Mouse (Mus musculus) kidney, postnatal 0 days (tissue): ENCODE results near the gene Atp4b. TPM values are rescaled to one million over a fixed set of nuclear protein-coding genes. Genes with fewer than 3 reads are reported as not detected.

ENCODE experiments used
- ATAC-seq: fragments of 200-750 bp; cut with Nextera tagmentation; replicated peaks from 2 replicates; pipeline ENCODE4 v1.8.0; 2017; ENCODE audit warnings: low read depth, moderate number of reproducible peaks, moderate TSS enrichment, moderate library complexity; ENCODE audit not compliant: low FRiP score
- DNase-seq: peaks from one replicate; pipeline ENCODE4 v3.0.0-alpha.2; 2016; ENCODE audit warnings: low spot score
- H3K27ac ChIP-seq: fragments of 300-500 bp; sonication (generic); 2 replicates; pipeline ENCODE4 v1.5.1; 2014; ENCODE audit warnings: mild to moderate bottlenecking
- H3K27me3 ChIP-seq: fragments of 300-500 bp; sonication (generic); 2 replicates; pipeline ENCODE4 v1.6.1; 2014; ENCODE audit warnings: low read length, mixed read lengths; ENCODE audit not compliant: insufficient read depth
- H3K36me3 ChIP-seq: fragments of 300-500 bp; sonication (generic); 2 replicates; pipeline ENCODE4 v1.6.1; 2014; ENCODE audit warnings: low read length, mixed read lengths; ENCODE audit not compliant: insufficient read depth
- H3K4me1 ChIP-seq: fragments of 300-500 bp; sonication (generic); replicated peaks from 2 replicates; pipeline ENCODE4 v1.6.1; 2014; ENCODE audit warnings: antibody characterized with exemption, low read length, mixed read lengths; ENCODE audit not compliant: insufficient read depth
- H3K4me2 ChIP-seq: fragments of 300-500 bp; sonication (generic); 2 replicates; pipeline ENCODE4 v1.6.1; 2014; ENCODE audit warnings: mild to moderate bottlenecking, low read length, moderate library complexity, mixed read lengths
- H3K4me3 ChIP-seq: fragments of 300-500 bp; sonication (generic); replicated peaks from 2 replicates; pipeline ENCODE4 v1.5.1; 2014; ENCODE audit warnings: low read depth, low read length
- H3K9ac ChIP-seq: fragments of 300-500 bp; sonication (generic); 2 replicates; pipeline ENCODE4 v1.6.1; 2014; ENCODE audit warnings: low read depth, low read length
- H3K9me3 ChIP-seq: fragments of 300-500 bp; sonication (generic); replicated peaks from 2 replicates; pipeline ENCODE4 v1.6.1; 2016; ENCODE audit warnings: low read length, inconsistent platforms, mixed read lengths
- CTCF ChIP-seq: IDR thresholded peaks from 2 replicates; pipeline ENCODE4 v1.5.1; 2016; ENCODE audit warnings: antibody characterized with exemption, low read depth, mild to moderate bottlenecking, moderate library complexity
- WGBS: fragments of 180-500 bp; shearing (Covaris S2); extraction: QIAGEN DNeasy Blood & Tissue Kit; methylation state at CpG from one replicate; pipeline ENCODE4 v1.1.7; 2014; 5-methylcytosine and 5-hydroxymethylcytosine counted together
- polyA plus RNA-seq: library from polyadenylated mRNA; unstranded; fragments of >200 nt; fragmentation: Nextera tagmentation; extraction: Ambion mirVana; gene quantifications from 2 replicates; pipeline ENCODE4 v1.2.1, GENCODE M21; 2015

Gene Atp4b
- polyA plus RNA-seq, 1 experiment from 2014 or later: 0.08 TPM

- Histone ChIP-seq H3K4me2 (no peak overlapping the region), H3K27me3 (no peaks in the 10 kb centered on the region), H3K36me3 (no peaks in the 10 kb centered on the region), H3K9ac (no peak overlapping the region), H3K27ac (no peak overlapping the region), H3K9me3 (no peaks in the 10 kb centered on the region), H3K4me3 (no peak overlapping the region), H3K4me1 (no peaks in the 10 kb centered on the region)
- DNase-seq (peak; percentile 84), ATAC-seq (0 out of 2 replicates have a peak, but pooled peaks have one; percentile 26)
- peak; percentile 89 for TF ChIP-seq CTCF
- WGBS: 62% methylated on average over 13 of the region's 13 CpGs
Measured at GRCm38 (mm10) chr8:13412891-13413558, 16.4 kb upstream of the Atp4b start.

DNA sequence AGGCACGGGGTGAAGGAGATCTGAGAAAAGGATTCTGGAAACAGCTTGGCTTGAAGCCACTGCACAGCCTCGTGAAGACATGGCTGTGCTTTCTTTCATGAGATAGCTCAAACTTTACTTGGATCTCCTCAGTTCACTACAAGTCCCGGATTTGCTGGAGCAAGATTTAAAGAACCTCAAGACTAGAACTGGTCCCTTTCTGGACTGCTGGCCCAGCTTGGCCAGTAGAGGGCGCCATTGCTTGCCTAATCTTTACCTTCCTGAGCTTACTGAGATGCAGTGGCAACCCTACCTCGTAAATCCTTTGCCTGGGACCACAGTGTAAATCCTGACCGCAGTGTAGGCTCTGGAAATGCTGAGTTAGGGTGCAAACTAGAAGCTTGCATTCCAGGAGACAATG, 15.0 kb upstream of the Atp4b start:
- Histone ChIP-seq H3K4me2 (no peak overlapping the region), H3K27me3 (no peaks in the 10 kb centered on the region), H3K27ac (no peak overlapping the region), H3K4me1 (no peaks in the 10 kb centered on the region), H3K9me3 (no peaks in the 10 kb centered on the region), H3K36me3 (no peaks in the 10 kb centered on the region), H3K9ac (no peak overlapping the region), H3K4me3 (no peak overlapping the region)
- peak; percentile 86 for TF ChIP-seq CTCF
- WGBS: 20% methylated on average over 6 of the region's 6 CpGs
- DNase-seq (peak; percentile 79), ATAC-seq (no peak; the same call in 1 of the 2 replicates)

GRCm38 (mm10) chr8:13406011-13406410, 9.4 kb upstream of the Atp4b start:
- no peaks in the 10 kb centered on the region for H3K9me3 ChIP-seq
- no peak for DNase-seq
- WGBS: 79% methylated on average over 5 of the region's 5 CpGs

DNA sequence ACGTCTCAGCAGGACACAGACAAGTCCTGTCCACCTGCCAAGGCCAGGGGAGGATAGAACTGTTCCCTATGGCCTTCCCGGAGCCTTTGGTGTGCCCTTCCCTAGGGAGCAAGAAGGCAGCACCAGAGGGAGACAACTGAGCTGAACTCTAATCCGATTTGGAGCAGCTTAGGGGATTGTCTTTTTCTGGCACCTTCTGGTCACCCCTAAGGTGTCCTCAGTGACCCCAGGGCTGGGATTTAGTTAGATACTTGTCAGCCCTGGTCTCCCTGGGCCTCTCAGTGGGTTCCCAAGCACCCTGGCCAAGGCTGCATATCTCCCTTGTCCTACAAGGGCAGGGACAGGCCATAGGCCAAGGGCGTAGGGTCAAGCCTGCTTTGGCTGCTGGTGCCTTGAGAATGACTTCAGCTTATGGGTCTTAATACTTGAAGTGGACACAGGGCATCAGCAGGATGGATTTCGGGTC, 8.1 kb upstream of the Atp4b start, which contains the start of gene Grk1:
Grk1 (plus strand) TSS at position 416 of the 466 bp plus-strand sequence.
- WGBS: 84% methylated on average over 5 of the region's 5 CpGs
- no peak for TF ChIP-seq CTCF

More at GRCm38 (mm10) chr8:13406011-13406410, 9.4 kb upstream of the Atp4b start:
- H3K4me2 ChIP-seq: no peak overlapping the region
- no peak overlapping the region for H3K27ac ChIP-seq
- H3K4me3 ChIP-seq: no peak overlapping the region
- ATAC-seq: no peak
- no peaks in the 10 kb centered on the region for H3K27me3 ChIP-seq
- no peaks in the 10 kb centered on the region for H3K4me1 ChIP-seq
- no peak overlapping the region for H3K9ac ChIP-seq
- H3K36me3 ChIP-seq: no peaks in the 10 kb centered on the region
- no peak for TF ChIP-seq CTCF

GRCm38 (mm10) chr8:13403517-13403916, 6.9 kb upstream of the Atp4b start:
- DNase-seq: no peak
- H3K27me3 ChIP-seq: no peaks in the 10 kb centered on the region

More for the DNA sequence above, 8.1 kb upstream of the Atp4b start, which contains the start of gene Grk1:
- no peak within 1 kb of the TSS for H3K9ac ChIP-seq
- H3K27me3 ChIP-seq: no peaks in the 10 kb centered on the region
- no peaks in the 10 kb centered on the region for H3K4me1 ChIP-seq
- no peak within 1 kb of the TSS for H3K4me3 ChIP-seq
- H3K4me2 ChIP-seq: no peak within 1 kb of the TSS
- no peak within 1 kb of the TSS for H3K27ac ChIP-seq
- DNase-seq (no peak), ATAC-seq (no peak)
- H3K9me3 ChIP-seq: no peaks in the 10 kb centered on the region
- no peaks in the 10 kb centered on the region for H3K36me3 ChIP-seq

GRCm38 (mm10) chr8:13393869-13394268, 2.8 kb downstream of the Atp4b start:
- no peak for TF ChIP-seq CTCF
- Histone ChIP-seq H3K36me3 (no peaks in the 10 kb centered on the region), H3K4me2 (no peak overlapping the region), H3K27me3 (no peaks in the 10 kb centered on the region), H3K4me3 (no peak overlapping the region), H3K9me3 (no peaks in the 10 kb centered on the region), H3K27ac (no peak overlapping the region), H3K9ac (no peak overlapping the region), H3K4me1 (no peaks in the 10 kb centered on the region)
- no peak for ATAC-seq
- WGBS: 90% methylated on average over 7 of the region's 7 CpGs
- no peak for DNase-seq

More at GRCm38 (mm10) chr8:13403517-13403916, 6.9 kb upstream of the Atp4b start:
- no peak overlapping the region for H3K9ac ChIP-seq
- TF ChIP-seq CTCF: no peak
- H3K4me3 ChIP-seq: no peak overlapping the region
- H3K9me3 ChIP-seq: no peaks in the 10 kb centered on the region
- H3K27ac ChIP-seq: no peak overlapping the region
- no peak for ATAC-seq
- no peak overlapping the region for H3K4me2 ChIP-seq
- H3K4me1 ChIP-seq: no peaks in the 10 kb centered on the region
- 62% methylated on average over 6 of the region's 6 CpGs for WGBS
- H3K36me3 ChIP-seq: no peaks in the 10 kb centered on the region
